Mouse (Mus musculus): ENCODE measurements around the gene Gm28048. TPM values are rescaled to one million over a fixed set of nuclear protein-coding genes. Genes with fewer than 3 reads are reported as not detected.

The Gm28048 gene
- total and polyA plus RNA-seq, 2 experiments from 2014 or later, result 2.7 TPM; not detected in 1

DNA sequence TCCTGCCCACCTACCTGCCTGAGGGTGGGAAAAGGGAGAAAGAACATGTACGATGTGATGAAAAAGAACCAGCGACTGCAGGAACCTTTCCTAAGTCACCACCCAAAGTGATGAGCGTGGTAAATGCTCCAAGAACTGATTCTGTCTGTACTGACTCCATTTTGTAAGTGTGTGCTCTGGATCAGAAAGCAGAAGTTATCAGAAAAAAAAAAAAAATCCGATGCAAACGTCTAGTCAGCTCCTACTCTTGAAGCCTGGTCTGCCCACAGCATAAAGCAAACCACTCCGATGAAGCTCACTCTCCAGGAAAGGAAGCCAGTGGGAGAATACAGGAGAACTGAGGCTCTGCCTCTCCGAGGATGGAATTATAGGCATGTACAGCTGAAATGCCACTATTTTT, 29.2 kb downstream of the Gm28048 start:
- no peaks in the 10 kb centered on the region for H3K4me1 ChIP-seq (ENCODE audit: insufficient read depth, low read length)
- TF ChIP-seq CTCF (IDR thresholded peaks at IDR 0.05), result no peak
- no peaks in the 10 kb centered on the region for H3K9me3 ChIP-seq (ENCODE audit: low read length)
- WGBS, result 94% methylated on average over 7 of the region's 7 CpGs
- no peak overlapping the region for H3K4me3 ChIP-seq (ENCODE audit: low read depth, low read length)
- no peak overlapping the region for H3K27ac ChIP-seq (ENCODE audit: low read depth, low read length)
- H3K36me3 ChIP-seq (ENCODE audit: insufficient read depth, low read length), result no peaks in the 10 kb centered on the region
- no peak overlapping the region for H3K9ac ChIP-seq (replicated peaks; ENCODE audit: low read length, poor library complexity, severe bottlenecking)
- no peak overlapping the region for H3K4me2 ChIP-seq (ENCODE audit: low read depth, low read length, poor library complexity, severe bottlenecking)
- DNase-seq (ENCODE audit: low spot score) (no peak), ATAC-seq (ENCODE audit: low FRiP score) (no peak)
- no peaks in the 10 kb centered on the region for H3K27me3 ChIP-seq (ENCODE audit: insufficient read depth, low read length)

DNA sequence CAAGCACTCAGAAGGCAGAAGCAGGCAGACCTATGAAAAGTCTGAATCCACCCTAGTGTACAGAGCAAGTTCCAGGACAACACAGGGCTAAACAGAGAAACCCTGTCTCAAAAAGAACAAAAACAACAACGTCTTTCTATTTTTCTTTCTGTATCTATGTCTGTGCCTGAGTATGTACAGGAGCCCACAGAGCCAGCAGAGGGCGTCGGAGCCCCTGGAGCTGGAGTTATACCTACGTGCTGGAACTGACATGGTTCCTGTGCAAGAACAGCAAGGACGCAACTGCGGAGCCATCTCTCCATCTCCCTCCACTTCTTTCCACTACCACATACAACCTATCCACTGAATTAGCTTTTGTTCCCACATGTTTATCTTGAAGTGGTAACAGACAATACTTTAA, 31.8 kb downstream of the Gm28048 start:
- ATAC-seq (ENCODE audit: low FRiP score), result no peak
- no peaks in the 10 kb centered on the region for H3K9me3 ChIP-seq (ENCODE audit: low read length)

DNA sequence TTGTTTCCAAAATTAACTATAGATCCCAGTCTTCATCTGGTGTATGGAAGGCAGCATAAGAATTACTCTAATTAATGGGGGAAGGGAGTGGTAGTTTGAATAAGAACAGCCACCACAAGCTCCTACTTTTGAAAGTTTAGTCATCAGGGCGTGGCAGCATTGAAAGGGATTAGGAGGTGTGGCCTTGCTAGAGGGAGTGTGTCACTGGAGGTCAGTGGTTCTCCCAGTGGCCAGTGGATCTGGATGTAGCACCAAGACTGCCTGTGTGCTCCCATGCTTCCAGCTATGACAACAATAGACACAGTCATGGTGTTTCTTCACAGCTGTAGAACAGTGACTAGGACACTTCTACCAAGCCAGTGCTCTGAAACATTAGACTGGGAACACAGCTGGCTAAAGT, 32.8 kb downstream of the Gm28048 start:
- no peaks in the 10 kb centered on the region for H3K27me3 ChIP-seq (ENCODE audit: insufficient read depth, low read length)
- WGBS, result 82% methylated on average over 1 of the region's 1 CpGs

More for the DNA sequence above, 31.8 kb downstream of the Gm28048 start:
- Histone ChIP-seq H3K4me2 (ENCODE audit: low read depth, low read length, poor library complexity, severe bottlenecking) (no peak overlapping the region), H3K27me3 (ENCODE audit: insufficient read depth, low read length) (no peaks in the 10 kb centered on the region), H3K4me1 (ENCODE audit: insufficient read depth, low read length) (no peaks in the 10 kb centered on the region), H3K9ac (replicated peaks; ENCODE audit: low read length, poor library complexity, severe bottlenecking) (no peak overlapping the region), H3K27ac (ENCODE audit: low read depth, low read length) (no peak overlapping the region), H3K36me3 (ENCODE audit: insufficient read depth, low read length) (no peaks in the 10 kb centered on the region), H3K4me3 (ENCODE audit: low read depth, low read length) (no peak overlapping the region)
- DNase-seq (ENCODE audit: low spot score), result no peak
- TF ChIP-seq CTCF (IDR thresholded peaks at IDR 0.05), result no peak
- WGBS, result 93% methylated on average over 6 of the region's 6 CpGs

DNA sequence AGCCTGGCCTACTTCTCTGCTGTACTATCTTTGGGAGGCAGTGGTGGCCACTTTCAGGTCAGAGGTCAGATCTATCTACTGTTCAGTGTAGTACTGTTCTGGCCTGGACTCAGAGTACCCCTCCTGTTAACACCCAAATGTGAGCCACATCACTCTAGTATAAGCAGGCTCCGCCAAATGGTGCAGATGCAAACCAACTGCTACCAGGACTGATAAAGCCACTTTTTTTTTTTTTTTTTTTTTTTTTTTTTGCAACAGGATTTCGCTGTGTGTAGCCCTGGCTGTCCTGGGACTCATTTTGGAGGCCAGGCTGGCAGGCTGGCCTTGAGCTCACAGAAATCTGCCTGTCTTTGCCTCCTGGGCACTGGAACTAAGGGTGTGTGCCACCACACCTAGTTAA, 42.9 kb downstream of the Gm28048 start:
- ATAC-seq (ENCODE audit: low FRiP score) (no peak), DNase-seq (ENCODE audit: low spot score) (no peak)
- 98% methylated on average over 2 of the region's 2 CpGs for WGBS
- Histone ChIP-seq H3K9ac (replicated peaks; ENCODE audit: low read length, poor library complexity, severe bottlenecking) (no peak overlapping the region), H3K27me3 (ENCODE audit: insufficient read depth, low read length) (no peaks in the 10 kb centered on the region), H3K27ac (ENCODE audit: low read depth, low read length) (no peak overlapping the region), H3K4me1 (ENCODE audit: insufficient read depth, low read length) (no peaks in the 10 kb centered on the region), H3K4me2 (ENCODE audit: low read depth, low read length, poor library complexity, severe bottlenecking) (no peak overlapping the region), H3K9me3 (ENCODE audit: low read length) (no peaks in the 10 kb centered on the region), H3K36me3 (ENCODE audit: insufficient read depth, low read length) (no peaks in the 10 kb centered on the region), H3K4me3 (ENCODE audit: low read depth, low read length) (no peak overlapping the region)
- TF ChIP-seq CTCF (IDR thresholded peaks at IDR 0.05), result no peak

More for the DNA sequence above, 32.8 kb downstream of the Gm28048 start:
- H3K4me3 ChIP-seq (ENCODE audit: low read depth, low read length), result no peak overlapping the region
- no peaks in the 10 kb centered on the region for H3K9me3 ChIP-seq (ENCODE audit: low read length)
- ATAC-seq (ENCODE audit: low FRiP score) (no peak), DNase-seq (ENCODE audit: low spot score) (no peak)
- H3K36me3 ChIP-seq (ENCODE audit: insufficient read depth, low read length), result no peaks in the 10 kb centered on the region
- no peak overlapping the region for H3K27ac ChIP-seq (ENCODE audit: low read depth, low read length)
- no peak overlapping the region for H3K9ac ChIP-seq (replicated peaks; ENCODE audit: low read length, poor library complexity, severe bottlenecking)
- no peaks in the 10 kb centered on the region for H3K4me1 ChIP-seq (ENCODE audit: insufficient read depth, low read length)
- TF ChIP-seq CTCF (IDR thresholded peaks at IDR 0.05), result no peak
- H3K4me2 ChIP-seq (ENCODE audit: low read depth, low read length, poor library complexity, severe bottlenecking), result no peak overlapping the region

DNA sequence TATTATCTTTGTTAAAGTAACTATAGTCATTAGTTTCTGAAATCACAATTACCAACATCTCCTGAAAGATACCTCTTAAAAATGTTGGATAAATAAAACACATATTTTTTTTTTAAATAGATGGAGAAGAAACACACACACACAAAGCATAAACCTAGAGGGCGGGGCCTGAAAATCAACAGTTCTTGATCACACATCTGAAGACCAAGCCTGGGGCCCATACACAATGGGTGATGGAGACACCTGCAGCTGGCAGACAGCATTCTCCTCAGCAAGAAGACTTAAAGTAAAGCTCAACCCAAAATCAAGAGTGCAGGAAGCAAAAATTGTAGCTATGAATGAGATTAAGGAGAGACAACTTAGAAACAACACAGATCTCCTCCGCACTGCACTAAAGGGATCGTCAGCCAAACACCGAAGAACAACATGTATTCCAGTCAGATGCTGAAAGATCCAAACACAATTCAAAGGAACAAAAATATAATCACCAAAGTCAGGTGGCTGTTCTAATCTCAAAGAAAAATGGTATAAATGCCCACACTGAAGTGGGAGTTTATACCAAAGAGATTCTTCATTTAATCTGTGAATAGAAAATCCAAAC, 44.1 kb downstream of the Gm28048 start:
- no peaks in the 10 kb centered on the region for H3K9me3 ChIP-seq (ENCODE audit: low read length)
- no peak overlapping the region for H3K9ac ChIP-seq (replicated peaks; ENCODE audit: low read length, poor library complexity, severe bottlenecking)
- no peaks in the 10 kb centered on the region for H3K4me1 ChIP-seq (ENCODE audit: insufficient read depth, low read length)
- DNase-seq (ENCODE audit: low spot score) (no peak), ATAC-seq (ENCODE audit: low FRiP score) (no peak)
- no peak for TF ChIP-seq CTCF (IDR thresholded peaks at IDR 0.05)
- WGBS, result 95% methylated on average over 4 of the region's 4 CpGs
- no peaks in the 10 kb centered on the region for H3K36me3 ChIP-seq (ENCODE audit: insufficient read depth, low read length)
- no peak overlapping the region for H3K4me3 ChIP-seq (ENCODE audit: low read depth, low read length)
- H3K27me3 ChIP-seq (ENCODE audit: insufficient read depth, low read length), result no peaks in the 10 kb centered on the region
- no peak overlapping the region for H3K27ac ChIP-seq (ENCODE audit: low read depth, low read length)
- no peak overlapping the region for H3K4me2 ChIP-seq (ENCODE audit: low read depth, low read length, poor library complexity, severe bottlenecking)

DNA sequence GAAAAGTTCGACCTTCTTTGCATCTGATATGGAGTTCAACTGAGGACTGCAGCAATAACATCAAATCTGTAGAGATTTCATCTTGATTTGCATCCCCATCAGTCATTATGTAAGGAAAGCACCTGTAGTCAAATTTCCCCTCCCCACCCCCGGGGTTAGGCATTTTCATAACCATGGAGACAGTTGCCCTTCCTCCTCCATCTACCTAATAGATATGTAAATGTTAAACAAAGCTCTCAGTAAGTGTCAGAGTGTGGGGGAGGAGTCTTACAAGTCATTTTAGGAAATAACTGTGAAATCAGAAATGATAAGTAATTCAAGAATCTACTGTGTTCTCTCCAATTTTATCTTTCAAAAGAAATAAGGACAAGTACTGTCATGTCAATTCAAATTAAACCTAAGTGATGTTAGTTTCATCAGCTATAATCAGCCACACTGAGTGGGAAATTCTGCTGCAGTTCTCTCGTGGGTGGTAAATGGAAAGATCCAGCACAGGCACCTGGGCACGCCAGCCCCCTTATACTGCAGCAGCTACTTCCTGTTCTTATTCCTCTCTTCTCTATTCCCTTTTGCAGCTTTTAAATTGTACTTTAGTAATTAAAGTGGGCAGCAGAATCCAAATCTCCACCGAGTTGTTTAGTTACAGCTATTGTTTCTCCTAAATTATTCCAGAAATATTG, 45.3 kb downstream of the Gm28048 start:
- DNase-seq (ENCODE audit: low spot score) (no peak), ATAC-seq (ENCODE audit: low FRiP score) (no peak)

More for the DNA sequence above, 45.3 kb downstream of the Gm28048 start:
- H3K36me3 ChIP-seq (ENCODE audit: insufficient read depth, low read length), result no peaks in the 10 kb centered on the region
- H3K4me1 ChIP-seq (ENCODE audit: insufficient read depth, low read length), result no peaks in the 10 kb centered on the region
- TF ChIP-seq CTCF (IDR thresholded peaks at IDR 0.05), result no peak
- 43% methylated on average over 5 of the region's 5 CpGs for WGBS
- no peak overlapping the region for H3K4me2 ChIP-seq (ENCODE audit: low read depth, low read length, poor library complexity, severe bottlenecking)
- H3K27me3 ChIP-seq (ENCODE audit: insufficient read depth, low read length), result no peaks in the 10 kb centered on the region
- no peak overlapping the region for H3K9ac ChIP-seq (replicated peaks; ENCODE audit: low read length, poor library complexity, severe bottlenecking)
- no peaks in the 10 kb centered on the region for H3K9me3 ChIP-seq (ENCODE audit: low read length)
- no peak overlapping the region for H3K27ac ChIP-seq (ENCODE audit: low read depth, low read length)
- H3K4me3 ChIP-seq (ENCODE audit: low read depth, low read length), result no peak overlapping the region

Measured in midbrain, postnatal 0 days (tissue).